Mouse (Mus musculus) kidney, adult 2 months (tissue): ENCODE results near the gene Mcts2. TPM values are rescaled to one million over a fixed set of nuclear protein-coding genes. Genes with fewer than 3 reads are reported as not detected.
"Not testable (repeated sequence)": the region's sequence is repeated elsewhere in the genome, so short reads cannot be mapped to it uniquely, and the experiment has no call there.

Experiments
- DNase-seq: peaks from one replicate; pipeline ENCODE4 v3.0.0; 2021
- H3K27ac ChIP-seq: fragments of 200-500 bp; 2 replicates; pipeline ENCODE4 v1.5.1; 2012; ENCODE audit warnings: low read depth, low read length, control low read depth, inconsistent platforms; ENCODE audit not compliant: insufficient read depth
- H3K27me3 ChIP-seq: fragments of 200-500 bp; replicated peaks from 2 replicates; pipeline ENCODE4 v1.6.1; 2012; ENCODE audit warnings: mild to moderate bottlenecking, moderate library complexity, low read length, inconsistent platforms; ENCODE audit not compliant: control insufficient read depth, insufficient read depth
- H3K36me3 ChIP-seq: fragments of 200-500 bp; 2 replicates; pipeline ENCODE4 v1.6.1; 2012; ENCODE audit warnings: mild to moderate bottlenecking, moderate library complexity, low read length, inconsistent platforms; ENCODE audit not compliant: control insufficient read depth, insufficient read depth
- H3K4me1 ChIP-seq: fragments of 200-500 bp; 2 replicates; pipeline ENCODE4 v1.6.1; 2011; ENCODE audit warnings: low read length; ENCODE audit not compliant: control insufficient read depth, insufficient read depth
- H3K4me3 ChIP-seq: fragments of 200-500 bp; 2 replicates; pipeline ENCODE4 v1.5.1; 2011; ENCODE audit warnings: mild to moderate bottlenecking, low read depth, low read length, control low read depth; ENCODE audit not compliant: insufficient read depth
- CTCF ChIP-seq: fragments of 200-500 bp; conservative IDR thresholded peaks from 2 replicates; pipeline ENCODE4 v1.5.1; 2011; ENCODE audit warnings: low read depth, mild to moderate bottlenecking, control low read depth, low read length, moderate library complexity, mixed read lengths; ENCODE audit not compliant: insufficient read depth, insufficient read length
- POLR2A ChIP-seq: fragments of 200-500 bp; IDR thresholded peaks from one replicate; pipeline ENCODE4 v1.6.1; 2011; ENCODE audit warnings: low read depth, low read length, control low read depth
- WGBS: fragments of 180-500 bp; shearing (Covaris S2); methylation state at CpG from one replicate; pipeline ENCODE4 v1.1.7; 2018; 5-methylcytosine and 5-hydroxymethylcytosine counted together
- polyA plus RNA-seq: library from polyadenylated mRNA; depleted of rRNA; stranded (reverse); fragments of >200 nt; gene quantifications from 2 replicates; pipeline ENCODE4 v1.2.3, GENCODE M21; 2012

The Mcts2 gene
- polyA plus RNA-seq, 1 experiment: 10.1 TPM

GRCm38 (mm10) chr2:152657398-152657797 lies 29.4 kb upstream of the Mcts2 start:
- DNase-seq: peak; percentile 40
- no peak overlapping the region for H3K27ac ChIP-seq
- TF ChIP-seq POLR2A (no peak), CTCF (peak; percentile 58)
- no peaks in the 10 kb centered on the region for H3K36me3 ChIP-seq
- no peaks in the 10 kb centered on the region for H3K27me3 ChIP-seq
- WGBS: 58% methylated on average over 10 of the region's 10 CpGs
- no peaks in the 10 kb centered on the region for H3K4me1 ChIP-seq
- H3K4me3 ChIP-seq: no peak overlapping the region

- no peaks in the 10 kb centered on the region for H3K4me1 ChIP-seq
- no peaks in the 10 kb centered on the region for H3K27me3 ChIP-seq
- H3K4me3 ChIP-seq: no peak overlapping the region
- DNase-seq: peak; percentile 46
- H3K36me3 ChIP-seq: no peaks in the 10 kb centered on the region
- H3K27ac ChIP-seq: no peak overlapping the region
- TF ChIP-seq POLR2A (no peak), CTCF (no peak)
- WGBS: 75% methylated on average over 6 of the region's 6 CpGs
These were observed 25.7 kb upstream of the Mcts2 start for GRCm38 (mm10) chr2:152661163-152661562.

- not testable (repeated sequence) for H3K27ac ChIP-seq, H3K36me3 ChIP-seq, H3K4me3 ChIP-seq, H3K27me3 ChIP-seq
- DNase-seq: peak; percentile 85
- H3K4me1 ChIP-seq: peaks cover 15% of the 10 kb centered on the region
- WGBS: 16% methylated on average over 3 of the region's 3 CpGs
These were observed 20.6 kb upstream of the Mcts2 start for GRCm38 (mm10) chr2:152666191-152666590.

- Histone ChIP-seq H3K27me3 (no peaks in the 10 kb centered on the region), H3K4me3 (peak within 1 kb of the TSS; percentile 91), H3K27ac (peak within 1 kb of the TSS; percentile 75), H3K4me1 (peaks cover 23% of the 10 kb centered on the region), H3K36me3 (no peaks in the 10 kb centered on the region)
- TF ChIP-seq POLR2A: peak; percentile 87
- TF ChIP-seq CTCF: peak; percentile 96; the same call in 1 of the 2 replicates
- DNase-seq: peak; percentile 95
- under 1% methylated on average over 35 of the region's 35 CpGs for WGBS
These were observed 17.6 kb upstream of the Mcts2 start, which contains the start of gene H13 for GRCm38 (mm10) chr2:152669256-152669638. TSS of gene H13 (plus strand) at chr2:152669461.

- DNase-seq: no peak
- H3K4me3 ChIP-seq: peak overlapping the region; percentile 91
- H3K4me1 ChIP-seq: peaks cover 23% of the 10 kb centered on the region
- peak overlapping the region; percentile 75 for H3K27ac ChIP-seq
- no peaks in the 10 kb centered on the region for H3K27me3 ChIP-seq
- 1% methylated on average over 43 of the region's 46 CpGs for WGBS
- no peaks in the 10 kb centered on the region for H3K36me3 ChIP-seq
- TF ChIP-seq POLR2A (no peak), CTCF (no peak)
These were observed 17.0 kb upstream of the Mcts2 start for GRCm38 (mm10) chr2:152669639-152670484.

GRCm38 (mm10) chr2:152670983-152671641 lies 15.7 kb upstream of the Mcts2 start:
- Histone ChIP-seq H3K27me3 (no peaks in the 10 kb centered on the region), H3K27ac (no peak overlapping the region; the same call in 1 of the 2 replicates), H3K4me3 (peak overlapping the region; percentile 7; the same call in 1 of the 2 replicates), H3K36me3 (no peaks in the 10 kb centered on the region), H3K4me1 (peaks cover 23% of the 10 kb centered on the region)
- 35% methylated on average over 9 of the region's 9 CpGs for WGBS
- no peak for DNase-seq
- TF ChIP-seq CTCF (no peak), POLR2A (no peak)

GRCm38 (mm10) chr2:152671642-152671999 lies 15.2 kb upstream of the Mcts2 start:
- 11% methylated on average over 5 of the region's 5 CpGs for WGBS
- no peaks in the 10 kb centered on the region for H3K36me3 ChIP-seq
- DNase-seq: peak; percentile 55
- H3K4me3 ChIP-seq: no peak overlapping the region
- peaks cover 23% of the 10 kb centered on the region for H3K4me1 ChIP-seq
- no peaks in the 10 kb centered on the region for H3K27me3 ChIP-seq
- H3K27ac ChIP-seq: no peak overlapping the region
- no peak for TF ChIP-seq POLR2A
- peak; percentile 61 for TF ChIP-seq CTCF
